Mouse (Mus musculus) v-Abl transformed pro-B cells (cell line): ENCODE results near the gene Ccdc85b.

Experiments
- in situ Hi-C, 2 experiments: fragments of 400-800 bp; cut with MboI; formaldehyde crosslinking; loops; one replicate each; pipeline ENCODE4 v1.15.1; 2025; ENCODE audit not compliant: unreplicated experiment in 2 of 2

The Ccdc85b gene

GRCm38 (mm10) chr19:5483386-5484359 lies 26.0 kb upstream of the Ccdc85b start:
- in situ Hi-C loops: no loop called here

- in situ Hi-C loops: no loop called here
These were observed 23.7 kb upstream of the Ccdc85b start for GRCm38 (mm10) chr19:5481398-5481797.

- in situ Hi-C loops: no loop called here
These were observed 22.3 kb upstream of the Ccdc85b start for GRCm38 (mm10) chr19:5480016-5480415.

- in situ Hi-C loops: loop anchor here in 1 of 2 experiments (10.0 kb wide), 1 partner anchor 87 kb away; the partner anchor contains the start of genes Ap5b1 and Ovol1
These were observed 20.1 kb upstream of the Ccdc85b start for GRCm38 (mm10) chr19:5477668-5478300.

- in situ Hi-C loops: loop anchor here in 1 of 2 experiments (10.0 kb wide), 1 partner anchor 88 kb away; the partner anchor contains the start of genes Ap5b1 and Ovol1
These were observed 19.4 kb upstream of the Ccdc85b start for GRCm38 (mm10) chr19:5477004-5477667.

GRCm38 (mm10) chr19:5475069-5475714 lies 17.5 kb upstream of the Ccdc85b start:
- in situ Hi-C loops: loop anchor here in 1 of 2 experiments (10.0 kb wide), 1 partner anchor 90 kb away; the partner anchor contains the start of genes Ap5b1 and Ovol1

GRCm38 (mm10) chr19:5474281-5475068 lies 16.8 kb upstream of the Ccdc85b start:
- in situ Hi-C loops: loop anchor here in 1 of 2 experiments (10.0 kb wide), 1 partner anchor 90 kb away; the partner anchor contains the start of genes Ap5b1 and Ovol1

GRCm38 (mm10) chr19:5473720-5474119 lies 16.0 kb upstream of the Ccdc85b start, which contains the start of gene Efemp2:
Gene Efemp2 (plus strand): TSS chr19:5473954.
- in situ Hi-C loops: loop anchor here in 1 of 2 experiments (10.0 kb wide), 1 partner anchor 91 kb away; the partner anchor contains the start of genes Ap5b1 and Ovol1

- in situ Hi-C loops: loop anchor here in 1 of 2 experiments (10.0 kb wide), 1 partner anchor 92 kb away; the partner anchor contains the start of genes Ap5b1 and Ovol1
These were observed 15.2 kb upstream of the Ccdc85b start for GRCm38 (mm10) chr19:5472857-5473256.

GRCm38 (mm10) chr19:5471846-5472245 lies 14.2 kb upstream of the Ccdc85b start:
- in situ Hi-C loops: loop anchor here in 1 of 2 experiments (10.0 kb wide), 1 partner anchor 93 kb away; the partner anchor contains the start of genes Ap5b1 and Ovol1

- in situ Hi-C loops: no loop called here
These were observed 10.7 kb upstream of the Ccdc85b start, which contains the start of gene Ctsw for GRCm38 (mm10) chr19:5468374-5468773. Gene Ctsw (minus strand): TSS chr19:5468507.

GRCm38 (mm10) chr19:5466916-5467500 lies 9.3 kb upstream of the Ccdc85b start:
- in situ Hi-C loops: no loop called here

GRCm38 (mm10) chr19:5465037-5465436 lies 7.3 kb upstream of the Ccdc85b start:
- in situ Hi-C loops: no loop called here

- in situ Hi-C loops: no loop called here
These were observed 6.3 kb upstream of the Ccdc85b start for GRCm38 (mm10) chr19:5463791-5464562.

GRCm38 (mm10) chr19:5463212-5463611 lies 5.5 kb upstream of the Ccdc85b start:
- in situ Hi-C loops: no loop called here

GRCm38 (mm10) chr19:5461411-5461810 lies 3.7 kb upstream of the Ccdc85b start:
- in situ Hi-C loops: no loop called here

GRCm38 (mm10) chr19:5460465-5460911 lies 2.8 kb upstream of the Ccdc85b start, which contains the start of gene Fibp:
Gene Fibp (plus strand): TSS chr19:5460615.
- in situ Hi-C loops: no loop called here

GRCm38 (mm10) chr19:5459896-5460295 lies 2.2 kb upstream of the Ccdc85b start:
- in situ Hi-C loops: no loop called here
